Mouse (Mus musculus): ENCODE results near the gene Slc43a3.
A peak's percentile ranks its signal among the peaks of the same experiment; 100 is the strongest.

The Slc43a3 gene

GRCm38 (mm10) chr2:84937491-84938150, 1.2 kb downstream of the Slc43a3 start:
- DNase-seq (ENCODE audit: low spot score in 2 of 2), result no peak

GRCm38 (mm10) chr2:84938249-84938946, 2.0 kb downstream of the Slc43a3 start:
- no peak for DNase-seq (ENCODE audit: low spot score in 2 of 2)

- no peak for DNase-seq (ENCODE audit: low spot score in 2 of 2)
These were observed 2.9 kb downstream of the Slc43a3 start for GRCm38 (mm10) chr2:84939306-84939705.

- no peak for DNase-seq (ENCODE audit: low spot score in 2 of 2)
These were observed 3.3 kb downstream of the Slc43a3 start for GRCm38 (mm10) chr2:84939711-84940110.

GRCm38 (mm10) chr2:84941332-84941731, 5.0 kb downstream of the Slc43a3 start:
- no peak for DNase-seq (ENCODE audit: low spot score in 2 of 2)

- no peak for DNase-seq (ENCODE audit: low spot score in 2 of 2)
These were observed 5.4 kb downstream of the Slc43a3 start for GRCm38 (mm10) chr2:84941795-84942194.

GRCm38 (mm10) chr2:84947154-84947771, 10.9 kb downstream of the Slc43a3 start:
- DNase-seq (ENCODE audit: low spot score in 2 of 2), result no peak

- DNase-seq (ENCODE audit: low spot score in 2 of 2), result no peak
These were observed 11.9 kb downstream of the Slc43a3 start for GRCm38 (mm10) chr2:84948252-84948651.

GRCm38 (mm10) chr2:84948721-84949120, 12.3 kb downstream of the Slc43a3 start:
- DNase-seq (ENCODE audit: low spot score in 2 of 2), result peak in 1 of 2 experiments; percentile 39

GRCm38 (mm10) chr2:84951027-84951426, 14.6 kb downstream of the Slc43a3 start:
- peak in 1 of 2 experiments; percentile 16 for DNase-seq (ENCODE audit: low spot score in 2 of 2)

GRCm38 (mm10) chr2:84952251-84952650, 15.9 kb downstream of the Slc43a3 start:
- no peak for DNase-seq (ENCODE audit: low spot score in 2 of 2)

GRCm38 (mm10) chr2:84952693-84953092, 16.3 kb downstream of the Slc43a3 start:
- no peak for DNase-seq (ENCODE audit: low spot score in 2 of 2)

GRCm38 (mm10) chr2:84955435-84955834, 19.1 kb downstream of the Slc43a3 start:
- no peak for DNase-seq (ENCODE audit: low spot score in 2 of 2)

- peak in 1 of 2 experiments; percentile 55 for DNase-seq (ENCODE audit: low spot score in 2 of 2)
These were observed 19.9 kb downstream of the Slc43a3 start for GRCm38 (mm10) chr2:84956274-84956673.

GRCm38 (mm10) chr2:84958588-84959264, 22.3 kb downstream of the Slc43a3 start:
- DNase-seq (ENCODE audit: low spot score in 2 of 2), result no peak

- no peak for DNase-seq (ENCODE audit: low spot score in 2 of 2)
These were observed 24.9 kb downstream of the Slc43a3 start for GRCm38 (mm10) chr2:84961300-84961699.

- DNase-seq (ENCODE audit: low spot score in 2 of 2), result no peak
These were observed 25.5 kb downstream of the Slc43a3 start for GRCm38 (mm10) chr2:84961901-84962300.

- no peak for DNase-seq (ENCODE audit: low spot score in 2 of 2)
These were observed 26.6 kb downstream of the Slc43a3 start for GRCm38 (mm10) chr2:84962906-84963507.

- no peak for DNase-seq (ENCODE audit: low spot score in 2 of 2)
These were observed 27.9 kb downstream of the Slc43a3 start for GRCm38 (mm10) chr2:84964111-84964801.

GRCm38 (mm10) chr2:84967318-84967991, 31.1 kb downstream of the Slc43a3 start:
- DNase-seq (ENCODE audit: low spot score in 2 of 2), result no peak

GRCm38 (mm10) chr2:84975580-84975979, 39.2 kb downstream of the Slc43a3 start:
- no peak for DNase-seq (ENCODE audit: low spot score in 2 of 2)
